Mouse (Mus musculus) myocyte (in vitro differentiated cells): ENCODE results near the gene Mapk8ip1. TPM values are rescaled to one million over a fixed set of nuclear protein-coding genes. Genes with fewer than 3 reads are reported as not detected.

Experiments used
- H3K27me3 ChIP-seq: one replicate; pipeline ENCODE4 v1.6.1; 2011; ENCODE audit not compliant: control insufficient read depth, insufficient read depth, insufficient read length
- H3K36me3 ChIP-seq: one replicate; pipeline ENCODE4 v1.6.1; 2011; ENCODE audit not compliant: control insufficient read depth, insufficient read depth
- H3K4me2 ChIP-seq: one replicate; pipeline ENCODE4 v1.6.1; 2011; ENCODE audit warnings: low read depth, control low read depth
- H3K4me3 ChIP-seq: one replicate; pipeline ENCODE4 v1.5.1; 2011; ENCODE audit warnings: mild to moderate bottlenecking, control low read depth, moderate library complexity
- H3K79me2 ChIP-seq: one replicate; pipeline ENCODE4 v1.6.1; 2011; ENCODE audit not compliant: control insufficient read depth, insufficient read depth
- H3ac ChIP-seq: one replicate; pipeline ENCODE4 v1.6.1; 2011; ENCODE audit not compliant: control insufficient read depth, insufficient read length
- CEBPB ChIP-seq: IDR thresholded peaks from 2 replicates; pipeline ENCODE4 v1.6.1; 2011; ENCODE audit warnings: mild to moderate bottlenecking, moderate library complexity; ENCODE audit not compliant: poor library complexity, insufficient read depth, severe bottlenecking
- E2F4 ChIP-seq: IDR thresholded peaks from one replicate; pipeline ENCODE4 v1.6.1; 2011; ENCODE audit warnings: mild to moderate bottlenecking, control low read depth, moderate library complexity; ENCODE audit not compliant: insufficient read depth
- MAX ChIP-seq: IDR thresholded peaks from one replicate; pipeline ENCODE4 v1.6.1; 2011; ENCODE audit warnings: low read depth, mild to moderate bottlenecking, control low read depth
- MYOD1 ChIP-seq, 3 experiments: IDR thresholded peaks; one replicate each; pipeline ENCODE4 v1.6.1; 2011; ENCODE audit warnings: control low read depth in 2 of 3, low read depth in 2 of 3, mild to moderate bottlenecking in 2 of 3, moderate library complexity in 1 of 3; ENCODE audit not compliant: insufficient read length in 2 of 3, control insufficient read depth in 1 of 3
- MYOG ChIP-seq, 3 experiments: IDR thresholded peaks; one replicate each; pipeline ENCODE4 v1.6.1; 2011; ENCODE audit warnings: control low read depth in 2 of 3, low read depth in 2 of 3, mild to moderate bottlenecking in 2 of 3; ENCODE audit not compliant: insufficient read length in 2 of 3, control insufficient read depth in 1 of 3, insufficient read depth in 1 of 3
- POLR2A ChIP-seq: IDR thresholded peaks from one replicate; pipeline ENCODE4 v1.6.1; 2011; ENCODE audit warnings: low read depth, mild to moderate bottlenecking, control low read depth, moderate library complexity; ENCODE audit not compliant: insufficient read length
- POLR2AphosphoS2 ChIP-seq: IDR thresholded peaks from one replicate; pipeline ENCODE4 v1.6.1; 2011; ENCODE audit warnings: low read depth, control low read depth; ENCODE audit not compliant: insufficient read length
- REST ChIP-seq: IDR thresholded peaks from one replicate; pipeline ENCODE4 v1.6.1; 2011; ENCODE audit warnings: mild to moderate bottlenecking, control low read depth, moderate library complexity; ENCODE audit not compliant: insufficient read depth, insufficient read length
- SRF ChIP-seq: IDR thresholded peaks from one replicate; pipeline ENCODE4 v1.6.1; 2011; ENCODE audit warnings: low read depth; ENCODE audit not compliant: control insufficient read depth, insufficient read length
- TCF12 ChIP-seq: IDR thresholded peaks from one replicate; pipeline ENCODE4 v1.6.1; 2011; ENCODE audit warnings: mild to moderate bottlenecking, control low read depth; ENCODE audit not compliant: poor library complexity, insufficient read depth, severe bottlenecking
- TCF3 ChIP-seq: IDR thresholded peaks from one replicate; pipeline ENCODE4 v1.6.1; 2011; ENCODE audit warnings: low read depth, control low read depth; ENCODE audit not compliant: insufficient read length
- USF1 ChIP-seq: IDR thresholded peaks from one replicate; pipeline ENCODE4 v1.6.1; 2011; ENCODE audit warnings: low read depth, mild to moderate bottlenecking, control low read depth, moderate library complexity
- polyA plus RNA-seq: library from polyadenylated mRNA; unstranded; fragments of >200 nt; fragmentation: generic; extraction: Trizol; gene quantifications from one replicate; pipeline ENCODE4 v1.2.1, GENCODE M21; 2012; ENCODE audit warnings: missing spikeins

Gene Mapk8ip1
- polyA plus RNA-seq, 1 experiment: 34.7 TPM

DNA sequence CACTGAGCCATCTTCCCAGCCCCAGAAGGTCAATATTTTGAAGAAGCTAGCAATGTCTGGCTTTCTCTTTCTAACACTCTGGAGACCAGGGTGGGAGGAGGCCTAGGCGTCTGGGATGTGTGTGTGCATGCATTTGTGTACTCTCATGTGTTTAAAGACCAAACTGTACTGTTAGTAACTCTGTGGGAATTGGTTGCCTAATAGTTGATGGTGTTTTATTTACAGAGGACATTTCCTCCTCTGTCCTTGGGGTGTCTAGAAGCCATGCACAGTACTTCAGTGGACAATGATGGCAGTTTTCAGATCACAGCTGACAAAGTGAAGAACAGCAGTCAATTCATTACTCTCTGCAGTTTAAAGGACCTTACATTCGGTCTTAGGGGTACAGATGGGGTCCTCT lies 53.9 kb downstream of the Mapk8ip1 start:
- Histone ChIP-seq H3K36me3 (peaks cover 18% of the 10 kb centered on the region), H3K4me3 (no peak overlapping the region), H3K79me2 (no peaks in the 10 kb centered on the region), H3K4me2 (no peak overlapping the region), H3K27me3 (no peaks in the 10 kb centered on the region), H3ac (no peak overlapping the region)
- TF ChIP-seq MYOG (IDR thresholded peaks at IDR 0.05; ENCODE audit: control insufficient read depth in 1 of 3, insufficient read depth in 1 of 3, insufficient read length in 2 of 3, low read depth in 2 of 3) (no peak), E2F4 (no peak), TCF3 (no peak), REST (no peak), MAX (no peak), TCF12 (no peak), POLR2A (no peak), POLR2AphosphoS2 (no peak), USF1 (no peak), CEBPB (no peak), SRF (no peak)

DNA sequence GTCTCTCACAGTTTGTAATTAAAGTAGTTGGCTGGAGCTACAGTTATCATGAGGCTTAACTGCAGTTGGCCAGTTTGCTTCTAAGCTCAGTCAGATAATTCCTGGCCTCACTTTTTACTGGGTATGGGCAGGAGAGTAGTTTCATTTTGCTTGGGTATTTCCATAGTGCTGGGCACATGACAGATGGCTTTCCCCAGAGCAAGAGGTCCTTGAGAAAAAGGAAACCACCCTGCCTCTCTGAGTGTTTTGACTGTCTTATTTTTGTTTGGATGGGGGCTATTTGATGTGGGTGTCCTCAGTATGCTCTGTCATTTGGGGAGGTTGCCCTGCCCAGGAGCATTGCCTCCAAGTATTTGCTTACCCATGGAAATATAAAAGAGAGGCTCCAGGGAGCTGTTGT lies 58.6 kb downstream of the Mapk8ip1 start:
- Histone ChIP-seq H3K4me3 (no peak overlapping the region), H3K79me2 (no peaks in the 10 kb centered on the region), H3ac (no peak overlapping the region), H3K27me3 (no peaks in the 10 kb centered on the region), H3K36me3 (peaks cover 9% of the 10 kb centered on the region), H3K4me2 (no peak overlapping the region)
- TF ChIP-seq MYOG (IDR thresholded peaks at IDR 0.05; ENCODE audit: control insufficient read depth in 1 of 3, insufficient read depth in 1 of 3, insufficient read length in 2 of 3, low read depth in 2 of 3) (no peak), MYOD1 (IDR thresholded peaks at IDR 0.05; ENCODE audit: control insufficient read depth in 1 of 3, insufficient read length in 2 of 3, low read depth in 2 of 3) (no peak), TCF12 (no peak)

Other genes starting within 250 kb of the Mapk8ip1 start
- gene Pex16, start 26.6 kb downstream of the Mapk8ip1 start, polyA plus RNA-seq: 44.1 TPM
- 0.11 TPM for gene Large2, start 26.4 kb downstream of the Mapk8ip1 start, polyA plus RNA-seq
- 0.91 TPM for gene 1700029I15Rik, start 18.7 kb downstream of the Mapk8ip1 start, polyA plus RNA-seq
- 9.3 TPM for gene Cry2, start 32.8 kb upstream of the Mapk8ip1 start, polyA plus RNA-seq
- gene Slc35c1, start 59.3 kb upstream of the Mapk8ip1 start, polyA plus RNA-seq: 13.8 TPM
- gene Chst1, start 198.4 kb upstream of the Mapk8ip1 start, polyA plus RNA-seq: 8.6 TPM